Comparison of ENCODE assay signal across 9 mouse cellular contexts in the genomic region with DNA sequence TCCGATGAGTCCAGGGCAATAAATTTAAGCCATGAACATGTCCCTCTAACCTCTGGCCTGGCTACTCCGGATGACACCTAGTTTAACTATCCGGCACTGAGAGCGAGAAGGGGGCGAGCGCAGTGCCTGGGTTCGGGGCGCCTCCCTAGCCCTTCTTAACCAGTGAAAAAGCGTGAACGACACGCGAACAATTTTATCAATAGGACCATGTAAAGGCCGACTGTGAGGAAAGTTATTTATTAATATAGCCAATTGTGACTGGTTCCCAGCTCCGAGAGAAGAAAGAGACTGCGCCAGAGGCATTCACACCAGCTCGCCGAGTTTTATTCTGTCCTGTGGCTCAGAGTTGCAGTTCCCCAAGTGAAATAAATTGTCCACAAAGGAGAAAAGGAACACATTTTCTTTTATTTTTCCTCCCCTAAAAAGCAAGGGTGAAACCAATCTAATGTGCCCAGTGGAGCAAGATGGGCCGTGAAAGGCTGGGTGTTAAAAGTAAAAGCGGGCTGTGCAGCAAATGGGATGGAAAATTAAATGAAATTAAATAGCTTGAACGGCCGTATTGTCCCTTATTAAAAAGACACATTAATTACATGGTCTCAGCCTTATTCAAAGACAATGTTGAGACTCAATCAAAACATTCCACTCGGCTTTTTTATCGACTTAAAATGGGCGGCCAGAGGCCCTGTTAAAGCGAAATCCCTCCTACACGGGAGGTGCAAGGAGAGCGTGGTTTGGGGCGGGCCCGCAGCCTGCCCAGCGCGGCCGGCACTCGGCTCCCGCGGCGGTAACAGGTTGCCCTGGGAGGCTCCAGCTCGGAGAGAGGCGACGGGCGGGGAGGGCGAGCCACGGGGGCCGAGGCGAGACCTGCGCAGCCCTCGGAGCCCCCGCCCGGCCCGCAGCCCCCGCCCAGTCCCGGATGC. TPM values are rescaled to one million over a fixed set of nuclear protein-coding genes. Genes with fewer than 3 reads are reported as not detected.
A peak's percentile ranks its signal among the peaks of the same experiment; 100 is the strongest.
DNase-seq lines count a peak whose midpoint lies in the region; ATAC-seq and TF ChIP-seq lines count a peak whose summit lies in the region.
"Had no signal": no experiment of that assay in that cellular context is flagged by ENCODE, and none has a peak within 500 bp of the region (broad histone marks: within the 10 kb centered on the region; RNA-seq: fewer than 3 reads in every experiment).

No protein-coding gene starts in this region.

- TF ChIP-seq POLR2A in cerebellum, adult 2 months (IDR thresholded peaks at IDR 0.05; ENCODE audit: borderline replicate concordance, insufficient read depth, low read length) = no peak

- H3K36me3 ChIP-seq in forebrain, embryonic 10.5 days (replicated peaks) = no peaks in the 10 kb centered on the region
- no peaks in the 10 kb centered on the region for H3K36me3 ChIP-seq in neural tube, embryonic 15.5 days

- peak overlapping the region; percentile 4 for H3K4me3 ChIP-seq in cerebellum, adult 2 months (replicated peaks; ENCODE audit: insufficient read depth, low read depth, low read length)
- H3K4me3 ChIP-seq in forebrain, embryonic 10.5 days = peak overlapping the region; percentile 61
- peak overlapping the region; percentile 46 for H3K4me3 ChIP-seq in neural tube, embryonic 15.5 days (replicated peaks)

- intact Hi-C loops in gastrocnemius, postnatal 36 days (cut with DNase I) = no loop called here

- H3K27me3 ChIP-seq in cerebellum, adult 2 months (ENCODE audit: control insufficient read depth, insufficient read depth, low read length) = peaks cover 21% of the 10 kb centered on the region; the same call in 1 of the 2 replicates
- H3K27me3 ChIP-seq in forebrain, embryonic 10.5 days (ENCODE audit: poor library complexity, severe bottlenecking) = peaks cover 99% of the 10 kb centered on the region
- H3K27me3 ChIP-seq in neural tube, embryonic 15.5 days (replicated peaks) = peaks cover 84% of the 10 kb centered on the region

- TF ChIP-seq CTCF in cerebellum, adult 2 months (IDR thresholded peaks at IDR 0.05; ENCODE audit: borderline replicate concordance, insufficient read depth, low read depth, low read length) = no peak

- peak overlapping the region; percentile 89 for H3K4me2 ChIP-seq in neural tube, embryonic 15.5 days

- peak; percentile 28 to 44 for DNase-seq in cerebellum, adult 2 months
- no peak for DNase-seq in cerebellum, adult 11 months
- DNase-seq in CD4-positive, CD25-positive, alpha-beta regulatory T cell, adult 2 months (ENCODE audit: low read depth, low spot score) = peak; percentile 16
- peak; percentile 71 for DNase-seq in forebrain, embryonic 10.5 days (ENCODE audit: extremely low spot score, low spot score)
- DNase-seq in kidney, postnatal 4 days = peak; percentile 23 to 43
- DNase-seq in right cerebral cortex, postnatal 25 days = no peak
- DNase-seq in gastrocnemius, postnatal 36 days = no peak

- H3K27ac ChIP-seq in cerebellum, adult 2 months (ENCODE audit: insufficient read depth, low read length) = no peak overlapping the region
- H3K27ac ChIP-seq in forebrain, embryonic 10.5 days = peak overlapping the region; percentile 85
- peak overlapping the region; percentile 61 for H3K27ac ChIP-seq in neural tube, embryonic 15.5 days (replicated peaks)

- H3K9ac ChIP-seq in neural tube, embryonic 15.5 days (replicated peaks) = peak overlapping the region; percentile 46

- WGBS in cerebellum, adult 2 months = 5% methylated on average over 51 of the region's 51 CpGs
- under 1% methylated on average over 51 of the region's 51 CpGs for WGBS in forebrain, embryonic 10.5 days
- WGBS in neural tube, embryonic 15.5 days = under 1% methylated on average over 47 of the region's 51 CpGs

- peak; percentile 73 for ATAC-seq in neural tube, embryonic 15.5 days (ENCODE audit: low FRiP score)

- H3K4me1 ChIP-seq in cerebellum, adult 2 months (ENCODE audit: control insufficient read depth, insufficient read depth, low read length) = no peaks in the 10 kb centered on the region
- peaks cover 70% of the 10 kb centered on the region for H3K4me1 ChIP-seq in forebrain, embryonic 10.5 days
- peaks cover 26% of the 10 kb centered on the region for H3K4me1 ChIP-seq in neural tube, embryonic 15.5 days

- H3K9me3 ChIP-seq in forebrain, embryonic 10.5 days = no peaks in the 10 kb centered on the region
- no peaks in the 10 kb centered on the region for H3K9me3 ChIP-seq in neural tube, embryonic 15.5 days (replicated peaks)

RNA-seq across cellular contexts. Expression of a gene that starts 2.3 kb away (rescaled TPM):
- not detected in 2 replicates for polyA plus RNA-seq in cerebellum, adult 2 months (2012; rRNA removed)
- 0.04 and 0.10 TPM in 2 replicates for polyA plus RNA-seq in forebrain, embryonic 10.5 days (2016; fragmentation: Nextera tagmentation; extraction: Ambion mirVana)
- 0.18 and 0.24 TPM in 2 replicates for polyA plus RNA-seq in neural tube, embryonic 15.5 days (2015; fragmentation: Nextera tagmentation; extraction: Ambion mirVana)
- total RNA-seq in gastrocnemius, postnatal 36 days (2021) = not detected
- polyA plus RNA-seq: C2C12 had no signal

RNA-seq across cellular contexts. Expression of a gene that starts 39.5 kb away (rescaled TPM):
- 27.7 and 28.3 TPM in 2 replicates for polyA plus RNA-seq in cerebellum, adult 2 months (2012; rRNA removed)
- polyA plus RNA-seq in forebrain, embryonic 10.5 days (2016; fragmentation: Nextera tagmentation; extraction: Ambion mirVana) = 55.7 and 58.9 TPM in 2 replicates
- 65.6 and 67.1 TPM in 2 replicates for polyA plus RNA-seq in neural tube, embryonic 15.5 days (2015; fragmentation: Nextera tagmentation; extraction: Ambion mirVana)
- total RNA-seq in gastrocnemius, postnatal 36 days (2021) = 10 to 100 TPM; 10.3 to 10.5 TPM

Comparison
In these comparisons a context has a peak if more than half of its experiments do, and no peak if none do; other contexts are left out.
1. DNase-seq: peak in cerebellum, adult 2 months (2 of 2), CD4-positive, CD25-positive, alpha-beta regulatory T cell, adult 2 months (single experiment), forebrain, embryonic 10.5 days (single experiment) and kidney, postnatal 4 days (2 of 2); none in cerebellum, adult 11 months (single experiment), right cerebral cortex, postnatal 25 days (single experiment) and gastrocnemius, postnatal 36 days (0 of 2).
2. H3K4me3 ChIP-seq: peak in every context shown above with its lines; median percentile 61 in forebrain, embryonic 10.5 days; 46 in neural tube, embryonic 15.5 days; 4 in cerebellum, adult 2 months.